Mouse (Mus musculus) liver, embryonic 16.5 days (tissue): ENCODE results near the gene Lmod3. TPM values are rescaled to one million over a fixed set of nuclear protein-coding genes. Genes with fewer than 3 reads are reported as not detected.

Source experiments
- ATAC-seq: fragments of 200-750 bp; cut with Nextera tagmentation; 2 replicates; pipeline ENCODE4 v1.8.0; 2017; ENCODE audit warnings: low read depth, mild to moderate bottlenecking, moderate number of reproducible peaks, moderate library complexity
- H3K27ac ChIP-seq: fragments of 300-500 bp; sonication (generic); 2 replicates; pipeline ENCODE4 v1.5.1; 2014; ENCODE audit warnings: mild to moderate bottlenecking, low read length
- H3K27me3 ChIP-seq: fragments of 300-500 bp; sonication (generic); 2 replicates; pipeline ENCODE4 v1.6.1; 2014; ENCODE audit warnings: low read depth, low read length, mixed read lengths; ENCODE audit not compliant: control insufficient read depth, insufficient read depth
- H3K36me3 ChIP-seq: fragments of 300-500 bp; sonication (generic); 2 replicates; pipeline ENCODE4 v1.6.1; 2014; ENCODE audit warnings: mild to moderate bottlenecking; ENCODE audit not compliant: control insufficient read depth, insufficient read depth
- H3K4me1 ChIP-seq: fragments of 300-500 bp; sonication (generic); 2 replicates; pipeline ENCODE4 v1.6.1; 2014; ENCODE audit warnings: low read depth, low read length, mixed read lengths; ENCODE audit not compliant: control insufficient read depth
- H3K4me2 ChIP-seq: fragments of 300-500 bp; sonication (generic); 2 replicates; pipeline ENCODE4 v1.6.1; 2014; ENCODE audit warnings: low read depth, low read length, mixed read lengths
- H3K4me3 ChIP-seq: fragments of 300-500 bp; sonication (generic); 2 replicates; pipeline ENCODE4 v1.5.1; 2014; ENCODE audit warnings: low read depth, mild to moderate bottlenecking, low read length
- H3K9ac ChIP-seq: fragments of 300-500 bp; sonication (generic); 2 replicates; pipeline ENCODE4 v1.6.1; 2014; ENCODE audit warnings: low read depth, low read length
- H3K9me3 ChIP-seq: fragments of 300-500 bp; sonication (generic); replicated peaks from 2 replicates; pipeline ENCODE4 v1.6.1; 2016; ENCODE audit warnings: low read length; ENCODE audit not compliant: control insufficient read depth
- WGBS: fragments of 180-500 bp; shearing (Covaris S2); extraction: QIAGEN DNeasy Blood & Tissue Kit; methylation state at CpG from one replicate; pipeline ENCODE4 v1.1.7; 2014; ENCODE audit not compliant: insufficient replicate concordance; 5-methylcytosine and 5-hydroxymethylcytosine counted together
- polyA plus RNA-seq: library from polyadenylated mRNA; unstranded; fragments of >200 nt; fragmentation: Nextera tagmentation; extraction: Ambion mirVana; gene quantifications from 2 replicates; pipeline ENCODE4 v1.2.1, GENCODE M21; 2015

The Lmod3 gene
- polyA plus RNA-seq, result 0.20 and 0.81 TPM in 2 replicates

- no peaks in the 10 kb centered on the region for H3K9me3 ChIP-seq
- H3K27me3 ChIP-seq, result no peaks in the 10 kb centered on the region
- WGBS, result 42% methylated on average over 9 of the region's 9 CpGs
- H3K4me1 ChIP-seq, result no peaks in the 10 kb centered on the region
- H3K4me3 ChIP-seq, result no peak within 1 kb of the TSS
- no peak within 1 kb of the TSS for H3K4me2 ChIP-seq
- ATAC-seq, result no peak
- H3K9ac ChIP-seq, result no peak within 1 kb of the TSS
- no peaks in the 10 kb centered on the region for H3K36me3 ChIP-seq
- no peak within 1 kb of the TSS for H3K27ac ChIP-seq
Measured at GRCm38 (mm10) chr6:97252711-97253221, at the start of gene Lmod3. Gene Lmod3 (minus strand): TSS chr6:97252759.

GRCm38 (mm10) chr6:97302303-97302702 is 49.7 kb upstream of the Lmod3 start:
- Histone ChIP-seq H3K36me3 (peaks cover 3% of the 10 kb centered on the region; the same call in 1 of the 2 replicates), H3K4me3 (no peak overlapping the region), H3K27me3 (no peaks in the 10 kb centered on the region), H3K9ac (no peak overlapping the region), H3K9me3 (no peaks in the 10 kb centered on the region), H3K4me2 (no peak overlapping the region), H3K27ac (no peak overlapping the region), H3K4me1 (no peaks in the 10 kb centered on the region)
- 70% methylated on average over 7 of the region's 7 CpGs for WGBS
- ATAC-seq, result no peak

GRCm38 (mm10) chr6:97300659-97301058 is 48.1 kb upstream of the Lmod3 start:
- ATAC-seq, result no peak
- no peak overlapping the region for H3K4me2 ChIP-seq
- no peaks in the 10 kb centered on the region for H3K9me3 ChIP-seq
- no peak overlapping the region for H3K9ac ChIP-seq
- H3K27me3 ChIP-seq, result no peaks in the 10 kb centered on the region
- H3K4me3 ChIP-seq, result no peak overlapping the region
- H3K27ac ChIP-seq, result no peak overlapping the region
- no peaks in the 10 kb centered on the region for H3K4me1 ChIP-seq
- 32% methylated on average over 6 of the region's 6 CpGs for WGBS
- H3K36me3 ChIP-seq, result peaks cover 3% of the 10 kb centered on the region; the same call in 1 of the 2 replicates

- H3K4me2 ChIP-seq, result no peak overlapping the region
- WGBS, result 75% methylated on average over 6 of the region's 6 CpGs
- no peaks in the 10 kb centered on the region for H3K4me1 ChIP-seq
- no peaks in the 10 kb centered on the region for H3K9me3 ChIP-seq
- no peaks in the 10 kb centered on the region for H3K27me3 ChIP-seq
- no peak overlapping the region for H3K9ac ChIP-seq
- H3K36me3 ChIP-seq, result peaks cover 3% of the 10 kb centered on the region; the same call in 1 of the 2 replicates
- no peak for ATAC-seq
- H3K4me3 ChIP-seq, result no peak overlapping the region
- H3K27ac ChIP-seq, result no peak overlapping the region
Measured at GRCm38 (mm10) chr6:97300180-97300579, 47.6 kb upstream of the Lmod3 start.

- no peaks in the 10 kb centered on the region; the same call in 1 of the 2 replicates for H3K36me3 ChIP-seq
- H3K4me3 ChIP-seq, result no peak overlapping the region
- ATAC-seq, result no peak
Measured at GRCm38 (mm10) chr6:97297151-97297550, 44.6 kb upstream of the Lmod3 start.

GRCm38 (mm10) chr6:97295866-97296527 is 43.4 kb upstream of the Lmod3 start:
- peaks cover 3% of the 10 kb centered on the region; the same call in 1 of the 2 replicates for H3K4me1 ChIP-seq
- no peak overlapping the region for H3K4me3 ChIP-seq
- no peaks in the 10 kb centered on the region; the same call in 1 of the 2 replicates for H3K36me3 ChIP-seq
- H3K27ac ChIP-seq, result no peak overlapping the region
- no peak for ATAC-seq
- no peak overlapping the region for H3K9ac ChIP-seq
- H3K27me3 ChIP-seq, result no peaks in the 10 kb centered on the region
- 76% methylated on average over 21 of the region's 21 CpGs for WGBS
- no peak overlapping the region for H3K4me2 ChIP-seq
- H3K9me3 ChIP-seq, result no peaks in the 10 kb centered on the region

More at GRCm38 (mm10) chr6:97297151-97297550, 44.6 kb upstream of the Lmod3 start:
- no peak overlapping the region for H3K9ac ChIP-seq
- H3K27ac ChIP-seq, result no peak overlapping the region
- H3K4me1 ChIP-seq, result no peaks in the 10 kb centered on the region
- H3K27me3 ChIP-seq, result no peaks in the 10 kb centered on the region
- no peaks in the 10 kb centered on the region for H3K9me3 ChIP-seq
- H3K4me2 ChIP-seq, result no peak overlapping the region
- WGBS, result 52% methylated on average over 3 of the region's 3 CpGs

GRCm38 (mm10) chr6:97295416-97295815 is 42.9 kb upstream of the Lmod3 start:
- Histone ChIP-seq H3K4me2 (no peak overlapping the region), H3K9ac (no peak overlapping the region), H3K27me3 (no peaks in the 10 kb centered on the region), H3K9me3 (no peaks in the 10 kb centered on the region), H3K4me1 (peaks cover 3% of the 10 kb centered on the region; the same call in 1 of the 2 replicates), H3K36me3 (no peaks in the 10 kb centered on the region; the same call in 1 of the 2 replicates), H3K27ac (no peak overlapping the region), H3K4me3 (no peak overlapping the region)
- ATAC-seq, result no peak
- WGBS, result 74% methylated on average over 9 of the region's 9 CpGs

- ATAC-seq, result no peak
- Histone ChIP-seq H3K27ac (no peak overlapping the region), H3K9ac (no peak overlapping the region), H3K4me3 (no peak overlapping the region), H3K27me3 (no peaks in the 10 kb centered on the region), H3K36me3 (no peaks in the 10 kb centered on the region; the same call in 1 of the 2 replicates), H3K4me2 (no peak overlapping the region), H3K9me3 (no peaks in the 10 kb centered on the region), H3K4me1 (peaks cover 3% of the 10 kb centered on the region; the same call in 1 of the 2 replicates)
- 50% methylated on average over 12 of the region's 12 CpGs for WGBS
Measured at GRCm38 (mm10) chr6:97293667-97294569, 41.4 kb upstream of the Lmod3 start.
